Mouse (Mus musculus): Measurements from ENCODE around the gene Vmn1r189. TPM values are rescaled to one million over a fixed set of nuclear protein-coding genes. Genes with fewer than 3 reads are reported as not detected.

The Vmn1r189 gene
- not detected for total RNA-seq (2023)

DNA sequence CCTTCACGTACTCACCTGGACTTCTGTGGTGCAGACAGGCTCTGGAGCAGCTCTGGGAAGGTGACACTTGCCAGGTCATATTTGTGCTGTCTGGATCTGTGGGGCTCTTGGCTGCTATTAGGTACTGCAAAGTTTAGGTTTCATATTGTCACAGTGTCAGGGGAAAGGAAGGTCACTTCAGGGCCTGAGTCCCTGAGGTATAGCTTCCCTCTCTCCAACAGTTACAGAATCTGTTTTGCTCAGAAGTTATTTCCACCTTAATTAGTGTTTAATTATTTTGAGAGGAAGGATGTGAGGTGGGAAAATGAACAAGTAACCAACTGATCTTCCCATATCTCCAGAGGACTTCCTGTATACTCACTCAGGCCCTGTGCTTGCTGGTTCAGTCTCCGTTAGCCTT is at the start of gene Vmn1r189:
Vmn1r189 (minus strand) TSS at position 101 of the 400 bp plus-strand sequence.

GRCm38 (mm10) chr13:22084140-22084539 is 21.5 kb downstream of the Vmn1r189 start, which contains the start of gene Vmn1r188:
Gene Vmn1r188 (plus strand): TSS chr13:22084440.

Other genes with a start within 250 kb of the Vmn1r189 start
- under 1 TPM; 0.69 to 0.84 TPM for gene Zfp184, start 160.7 kb downstream of the Vmn1r189 start, total RNA-seq (2023)
- gene Pom121l2, start 124.6 kb downstream of the Vmn1r189 start, total RNA-seq (2023) = not detected
- 1 to 10 TPM; 2.3 to 2.7 TPM for gene Prss16, start 96.1 kb downstream of the Vmn1r189 start, total RNA-seq (2023)
- 100 to 1,000 TPM; 377 to 380 TPM for gene Hist1h2ah, start 70.3 kb downstream of the Vmn1r189 start, total RNA-seq (2023)
- gene Hist1h2bk, start 70.0 kb downstream of the Vmn1r189 start, total RNA-seq (2023) = 1,000 to 10,000 TPM; 1,315 to 1,407 TPM
- gene Hist1h4i, start 64.5 kb downstream of the Vmn1r189 start, total RNA-seq (2023) = 100 to 1,000 TPM; 483 to 504 TPM
- 1,000 to 10,000 TPM in 1 of 2 experiments, 100 to 1,000 TPM in 1; 911 to 1,015 TPM for gene Hist1h2ag, start 62.9 kb downstream of the Vmn1r189 start, total RNA-seq (2023)
- gene Hist1h2bj, start 62.6 kb downstream of the Vmn1r189 start, total RNA-seq (2023) = 1,000 to 10,000 TPM in 1 of 2 experiments, 100 to 1,000 TPM in 1; 957 to 1,065 TPM
- not detected for gene Vmn1r188, start 21.4 kb downstream of the Vmn1r189 start, total RNA-seq (2023)
- not detected for gene Vmn1r191, start 78.1 kb upstream of the Vmn1r189 start, total RNA-seq (2023)
- gene Vmn1r192, start 85.3 kb upstream of the Vmn1r189 start, total RNA-seq (2023) = not detected
- gene Vmn1r193, start 117.3 kb upstream of the Vmn1r189 start, total RNA-seq (2023) = not detected
- gene Vmn1r194, start 138.4 kb upstream of the Vmn1r189 start, total RNA-seq (2023) = not detected
- gene Vmn1r195, start 164.7 kb upstream of the Vmn1r189 start, total RNA-seq (2023) = not detected
- gene Vmn1r196, start 184.1 kb upstream of the Vmn1r189 start, total RNA-seq (2023) = not detected
- gene Vmn1r197, start 218.8 kb upstream of the Vmn1r189 start, total RNA-seq (2023) = not detected
- not detected for gene Vmn1r198, start 244.5 kb upstream of the Vmn1r189 start, total RNA-seq (2023)

Measured in neutrophil, adult 59 days (primary cell).